Mouse (Mus musculus) neural tube, embryonic 13.5 days (tissue): ENCODE data around the gene Nbea. TPM values are rescaled to one million over a fixed set of nuclear protein-coding genes. Genes with fewer than 3 reads are reported as not detected.
A peak's percentile ranks its signal among the peaks of the same experiment; 100 is the strongest.

Source experiments
- ATAC-seq: fragments of 200-750 bp; cut with Nextera tagmentation; 2 replicates; pipeline ENCODE4 v1.8.0; 2017; ENCODE audit warnings: low read depth, mild to moderate bottlenecking, moderate TSS enrichment, moderate library complexity
- H3K27ac ChIP-seq: fragments of 300-500 bp; sonication (generic); replicated peaks from 2 replicates; pipeline ENCODE4 v1.5.1; 2015; ENCODE audit warnings: moderate library complexity, mild to moderate bottlenecking, inconsistent platforms
- H3K27me3 ChIP-seq: fragments of 300-500 bp; sonication (generic); 2 replicates; pipeline ENCODE4 v1.6.1; 2015; ENCODE audit warnings: mild to moderate bottlenecking, inconsistent platforms
- H3K36me3 ChIP-seq: fragments of 300-500 bp; sonication (generic); 2 replicates; pipeline ENCODE4 v1.6.1; 2015; ENCODE audit warnings: mild to moderate bottlenecking, inconsistent platforms
- H3K4me1 ChIP-seq: fragments of 300-500 bp; sonication (generic); replicated peaks from 2 replicates; pipeline ENCODE4 v1.6.1; 2015; ENCODE audit warnings: inconsistent platforms
- H3K4me2 ChIP-seq: fragments of 300-500 bp; sonication (generic); 2 replicates; pipeline ENCODE4 v1.6.1; 2015; ENCODE audit warnings: inconsistent platforms, mild to moderate bottlenecking, moderate library complexity
- H3K4me3 ChIP-seq: fragments of 300-500 bp; sonication (generic); 2 replicates; pipeline ENCODE4 v1.5.1; 2015; ENCODE audit warnings: mild to moderate bottlenecking, inconsistent platforms
- H3K9ac ChIP-seq: fragments of 300-500 bp; sonication (generic); 2 replicates; pipeline ENCODE4 v1.6.1; 2015; ENCODE audit warnings: moderate library complexity, mild to moderate bottlenecking, inconsistent platforms
- H3K9me3 ChIP-seq: fragments of 300-500 bp; sonication (generic); 2 replicates; pipeline ENCODE4 v1.6.1; 2016; ENCODE audit warnings: inconsistent platforms
- WGBS: fragments of 180-500 bp; shearing (Covaris S2); methylation state at CpG from one replicate; pipeline ENCODE4 v1.1.7; 2015; 5-methylcytosine and 5-hydroxymethylcytosine counted together
- polyA plus RNA-seq: library from polyadenylated mRNA; unstranded; fragments of >200 nt; fragmentation: Nextera tagmentation; extraction: Ambion mirVana; gene quantifications from 2 replicates; pipeline ENCODE4 v1.2.1, GENCODE M21; 2015

Nbea gene
- polyA plus RNA-seq, 1 experiment from 2014 or later: 51.3 TPM

DNA sequence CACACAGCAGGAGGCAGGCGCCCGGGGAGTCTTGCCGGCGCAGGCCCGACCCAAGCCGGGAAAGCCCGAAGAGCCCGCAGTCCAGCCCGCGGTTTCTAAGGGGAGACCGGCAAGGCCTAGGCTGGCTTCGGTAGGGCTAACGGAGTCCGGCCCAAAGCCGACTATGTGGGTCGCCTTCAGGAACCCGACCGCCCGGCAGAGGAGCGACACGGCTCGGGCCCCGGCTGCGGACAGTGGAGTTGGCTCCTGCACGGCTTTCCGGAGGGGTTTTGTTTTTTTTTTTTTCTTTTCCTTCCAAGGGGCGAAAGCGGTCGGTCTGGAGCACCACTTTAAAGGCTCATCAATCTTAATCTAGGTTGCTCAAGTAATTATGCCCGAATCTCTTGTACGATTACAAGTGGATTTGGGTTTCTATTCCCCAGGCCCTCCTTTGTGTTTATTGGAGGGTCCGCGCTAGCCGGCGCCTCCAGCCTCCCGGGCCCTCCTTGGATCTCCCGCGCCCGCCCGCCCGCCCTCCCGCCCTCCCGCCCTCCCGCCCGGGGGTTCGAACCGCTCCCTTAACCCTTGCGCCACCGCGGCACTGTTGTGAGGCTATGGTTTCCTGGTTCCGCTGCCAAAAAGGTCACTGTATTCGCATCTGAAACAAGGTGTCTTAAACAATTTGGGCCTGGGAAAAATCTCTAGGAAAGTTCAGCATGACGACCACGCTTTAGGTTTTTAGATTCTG, 395.9 kb downstream of the Nbea start:
- Histone ChIP-seq H3K27me3 (peaks cover 31% of the 10 kb centered on the region), H3K4me2 (peak overlapping the region; percentile 78), H3K9me3 (no peaks in the 10 kb centered on the region), H3K27ac (peak overlapping the region; percentile 99), H3K9ac (peak overlapping the region; percentile 87), H3K36me3 (no peaks in the 10 kb centered on the region), H3K4me1 (peaks cover 45% of the 10 kb centered on the region), H3K4me3 (peak overlapping the region; percentile 46)
- WGBS: under 1% methylated on average over 54 of the region's 54 CpGs
- ATAC-seq: peak; percentile 62

- H3K9me3 ChIP-seq: no peaks in the 10 kb centered on the region
- peak overlapping the region; percentile 87 for H3K9ac ChIP-seq
- peaks cover 52% of the 10 kb centered on the region for H3K4me1 ChIP-seq
- H3K27ac ChIP-seq: peak overlapping the region; percentile 99
- H3K4me3 ChIP-seq: peak overlapping the region; percentile 46
- no peaks in the 10 kb centered on the region for H3K36me3 ChIP-seq
- H3K4me2 ChIP-seq: peak overlapping the region; percentile 78
- H3K27me3 ChIP-seq: peaks cover 34% of the 10 kb centered on the region
- 10% methylated on average over 17 of the region's 17 CpGs for WGBS
- ATAC-seq: peak; percentile 48; the same call in 1 of the 2 replicates
These were observed 396.5 kb downstream of the Nbea start for GRCm38 (mm10) chr3:55786835-55787486.

GRCm38 (mm10) chr3:55785981-55786725, 397.3 kb downstream of the Nbea start:
- H3K27me3 ChIP-seq: peaks cover 41% of the 10 kb centered on the region
- peaks cover 60% of the 10 kb centered on the region for H3K4me1 ChIP-seq
- H3K4me3 ChIP-seq: peak overlapping the region; percentile 46
- peak overlapping the region; percentile 99 for H3K27ac ChIP-seq
- no peaks in the 10 kb centered on the region for H3K9me3 ChIP-seq
- ATAC-seq: no peak
- peak overlapping the region; percentile 87 for H3K9ac ChIP-seq
- WGBS: 9% methylated on average over 3 of the region's 3 CpGs
- H3K36me3 ChIP-seq: no peaks in the 10 kb centered on the region
- H3K4me2 ChIP-seq: peak overlapping the region; percentile 78

DNA sequence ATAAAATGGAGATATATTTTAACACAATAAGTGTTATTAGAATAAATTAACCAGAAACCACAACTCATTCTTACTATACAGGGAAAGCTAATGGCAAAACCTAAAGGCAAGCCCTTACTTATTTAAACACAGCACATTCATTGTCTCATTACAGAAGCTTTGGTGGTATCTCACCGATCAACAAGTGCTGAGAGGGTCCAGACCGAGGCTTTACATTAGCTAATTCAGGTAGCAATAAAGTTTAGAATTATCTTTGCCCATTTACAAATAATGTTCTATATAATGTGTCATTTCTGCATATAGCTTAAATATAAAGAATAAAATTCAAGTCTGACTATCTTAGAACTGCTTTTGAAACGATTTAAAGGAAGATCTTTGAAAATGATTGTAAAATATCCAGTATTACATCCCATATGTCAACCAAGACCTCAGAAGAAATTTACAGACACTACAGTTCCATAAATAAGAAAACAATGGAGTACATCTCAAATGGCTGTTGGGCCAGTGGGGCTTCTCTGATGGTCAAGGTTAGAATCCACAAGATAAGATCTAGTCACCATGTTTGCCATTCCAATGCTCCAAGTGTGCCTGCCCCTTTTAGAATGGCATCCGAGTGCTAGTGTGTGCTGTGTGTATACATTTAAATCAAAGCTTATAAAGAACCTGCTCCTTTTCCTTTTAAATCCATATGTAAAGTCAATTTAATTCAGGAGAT, 398.1 kb downstream of the Nbea start:
- H3K4me3 ChIP-seq: peak overlapping the region; percentile 46
- ATAC-seq: no peak
- H3K27ac ChIP-seq: peak overlapping the region; percentile 99
- H3K4me1 ChIP-seq: peaks cover 67% of the 10 kb centered on the region
- H3K9me3 ChIP-seq: no peaks in the 10 kb centered on the region
- peaks cover 45% of the 10 kb centered on the region for H3K27me3 ChIP-seq
- H3K4me2 ChIP-seq: peak overlapping the region; percentile 78
- 46% methylated on average over 4 of the region's 4 CpGs for WGBS
- H3K36me3 ChIP-seq: no peaks in the 10 kb centered on the region
- H3K9ac ChIP-seq: peak overlapping the region; percentile 87

GRCm38 (mm10) chr3:55784101-55784500, 399.4 kb downstream of the Nbea start:
- WGBS: 8% methylated on average over 7 of the region's 7 CpGs
- Histone ChIP-seq H3K4me3 (peak overlapping the region; percentile 57), H3K9ac (peak overlapping the region; percentile 94), H3K9me3 (no peaks in the 10 kb centered on the region), H3K27ac (peak overlapping the region; percentile 98), H3K4me2 (peak overlapping the region; percentile 68), H3K36me3 (no peaks in the 10 kb centered on the region), H3K4me1 (peaks cover 66% of the 10 kb centered on the region), H3K27me3 (peaks cover 51% of the 10 kb centered on the region)
- no peak for ATAC-seq

DNA sequence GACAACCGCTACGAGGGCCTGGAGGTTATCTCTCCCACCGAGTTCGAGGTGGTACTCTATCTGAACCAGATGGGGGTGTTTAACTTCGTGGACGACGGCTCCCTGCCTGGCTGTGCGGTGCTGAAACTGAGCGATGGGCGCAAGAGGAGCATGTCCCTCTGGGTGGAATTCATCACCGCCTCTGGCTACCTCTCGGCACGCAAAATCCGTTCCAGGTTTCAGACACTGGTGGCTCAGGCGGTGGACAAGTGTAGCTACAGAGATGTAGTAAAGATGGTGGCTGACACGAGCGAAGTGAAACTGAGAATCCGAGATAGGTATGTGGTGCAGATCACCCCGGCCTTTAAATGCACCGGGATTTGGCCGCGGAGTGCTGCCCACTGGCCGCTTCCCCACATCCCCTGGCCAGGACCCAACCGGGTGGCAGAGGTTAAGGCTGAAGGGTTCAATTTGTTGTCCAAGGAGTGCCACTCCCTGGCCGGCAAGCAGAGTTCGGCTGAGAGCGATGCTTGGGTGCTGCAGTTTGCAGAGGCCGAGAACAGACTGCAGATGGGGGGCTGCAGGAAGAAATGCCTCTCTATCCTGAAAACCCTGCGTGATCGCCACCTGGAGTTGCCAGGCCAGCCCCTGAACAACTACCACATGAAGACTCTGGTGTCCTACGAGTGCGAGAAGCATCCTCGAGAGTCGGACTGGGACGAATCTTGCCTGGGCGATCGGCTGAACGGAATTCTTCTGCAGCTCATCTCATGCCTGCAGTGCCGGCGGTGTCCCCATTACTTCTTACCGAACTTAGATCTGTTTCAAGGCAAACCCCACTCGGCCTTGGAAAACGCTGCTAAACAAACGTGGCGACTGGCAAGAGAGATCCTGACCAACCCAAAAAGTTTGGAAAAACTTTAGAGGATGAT, 400.1 kb downstream of the Nbea start:
- Histone ChIP-seq H3K27ac (peak overlapping the region; percentile 98), H3K36me3 (no peaks in the 10 kb centered on the region), H3K4me1 (peaks cover 62% of the 10 kb centered on the region), H3K4me2 (peak overlapping the region; percentile 68), H3K27me3 (peaks cover 54% of the 10 kb centered on the region), H3K9ac (peak overlapping the region; percentile 94), H3K4me3 (peak overlapping the region; percentile 57), H3K9me3 (no peaks in the 10 kb centered on the region)
- WGBS: 5% methylated on average over 45 of the region's 45 CpGs
- no peak for ATAC-seq

DNA sequence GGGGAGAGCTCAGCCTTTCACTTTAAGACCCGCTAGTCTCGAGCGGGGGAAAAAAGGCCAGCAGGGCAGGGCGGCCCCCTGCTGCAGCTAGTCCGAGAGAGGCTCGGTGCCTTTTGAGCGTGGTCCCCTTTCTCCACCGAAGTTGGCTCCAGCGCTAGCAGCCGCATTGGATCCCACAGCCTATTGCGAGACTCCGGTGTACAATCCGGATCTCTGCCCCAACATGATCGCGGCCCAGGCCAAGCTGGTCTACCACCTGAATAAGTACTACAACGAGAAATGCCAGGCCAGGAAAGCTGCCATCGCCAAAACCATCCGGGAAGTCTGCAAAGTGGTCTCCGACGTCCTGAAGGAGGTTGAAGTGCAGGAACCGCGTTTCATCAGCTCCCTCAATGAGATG, 400.7 kb downstream of the Nbea start:
- Histone ChIP-seq H3K27me3 (peaks cover 54% of the 10 kb centered on the region), H3K27ac (peak overlapping the region; percentile 98), H3K9me3 (no peaks in the 10 kb centered on the region), H3K4me3 (peak overlapping the region; percentile 57), H3K4me1 (peaks cover 63% of the 10 kb centered on the region), H3K36me3 (no peaks in the 10 kb centered on the region), H3K4me2 (peak overlapping the region; percentile 68), H3K9ac (peak overlapping the region; percentile 94)
- WGBS: 4% methylated on average over 22 of the region's 22 CpGs
- ATAC-seq: no peak

GRCm38 (mm10) chr3:55782056-55782687, 401.3 kb downstream of the Nbea start, which contains the start of gene Mab21l1:
TSS of gene Mab21l1 (plus strand) at chr3:55782510.
- H3K27me3 ChIP-seq: peaks cover 54% of the 10 kb centered on the region
- peak within 1 kb of the TSS; percentile 98 for H3K27ac ChIP-seq
- H3K4me2 ChIP-seq: peak within 1 kb of the TSS; percentile 68
- ATAC-seq: peak; percentile 57
- no peaks in the 10 kb centered on the region for H3K36me3 ChIP-seq
- H3K9ac ChIP-seq: peak within 1 kb of the TSS; percentile 94
- peaks cover 61% of the 10 kb centered on the region for H3K4me1 ChIP-seq
- WGBS: 4% methylated on average over 16 of the region's 16 CpGs
- no peaks in the 10 kb centered on the region for H3K9me3 ChIP-seq
- peak within 1 kb of the TSS; percentile 57 for H3K4me3 ChIP-seq

DNA sequence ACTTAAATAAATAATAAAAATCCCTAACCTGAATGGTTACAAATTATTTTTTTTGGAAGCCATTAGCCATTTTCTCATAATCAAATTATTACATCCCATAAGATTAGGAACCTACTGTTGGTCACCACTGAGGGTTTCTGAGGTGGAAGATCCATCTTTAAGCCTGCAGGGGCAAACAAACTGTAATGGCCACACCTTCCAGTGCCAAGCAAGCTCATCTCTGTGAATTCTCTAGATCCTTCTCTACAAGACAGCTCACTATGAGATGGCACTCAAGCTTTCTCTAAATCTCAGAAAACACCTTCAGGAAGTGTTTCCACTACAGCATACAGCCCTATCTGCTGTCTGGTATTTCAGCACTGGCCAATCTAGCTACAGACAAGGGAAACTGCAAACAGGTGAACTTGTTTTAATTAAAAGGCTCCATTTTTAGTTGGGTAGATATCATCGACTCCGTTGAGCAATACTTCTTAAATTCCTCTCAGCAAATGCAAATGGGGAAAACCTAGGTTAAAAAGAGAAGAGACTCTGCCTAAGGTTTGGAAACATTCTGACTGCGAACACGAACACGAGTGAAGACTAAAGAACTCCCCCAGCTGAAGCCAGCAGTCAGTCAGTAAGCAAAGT, 402.0 kb downstream of the Nbea start:
- H3K36me3 ChIP-seq: no peaks in the 10 kb centered on the region
- peaks cover 57% of the 10 kb centered on the region for H3K4me1 ChIP-seq
- H3K9ac ChIP-seq: peak overlapping the region; percentile 94
- H3K4me3 ChIP-seq: peak overlapping the region; percentile 57; the same call in 1 of the 2 replicates
- peak overlapping the region; percentile 68 for H3K4me2 ChIP-seq
- peak overlapping the region; percentile 98 for H3K27ac ChIP-seq
- H3K27me3 ChIP-seq: peaks cover 50% of the 10 kb centered on the region
- WGBS: 11% methylated on average over 5 of the region's 5 CpGs
- H3K9me3 ChIP-seq: no peaks in the 10 kb centered on the region
- no peak for ATAC-seq
